ENCODE assay signal across 8 mouse cellular contexts in genomic region chr13:21752356-21752755, GRCm38 (mm10). TPM values are rescaled to one million over a fixed set of nuclear protein-coding genes. Genes with fewer than 3 reads are reported as not detected.
A peak's percentile ranks its signal among the peaks of the same experiment; 100 is the strongest.
DNase-seq lines count a peak whose midpoint lies in the region; ATAC-seq lines count a peak whose summit lies in the region.

No protein-coding gene starts in this region.

- H3K27ac ChIP-seq in heart, embryonic 11.5 days (ENCODE audit: low read depth, low read length): peak overlapping the region; percentile 85
- peak overlapping the region; percentile 92 for H3K27ac ChIP-seq in embryonic facial prominence, embryonic 14.5 days (replicated peaks; ENCODE audit: low read depth, low read length)

- 43% methylated on average over 3 of the region's 3 CpGs for WGBS in heart, embryonic 11.5 days (ENCODE audit: insufficient replicate concordance)
- 33% methylated on average over 3 of the region's 3 CpGs for WGBS in embryonic facial prominence, embryonic 14.5 days

- H3K4me2 ChIP-seq in heart, embryonic 11.5 days: peak overlapping the region; percentile 62
- H3K4me2 ChIP-seq in embryonic facial prominence, embryonic 14.5 days (ENCODE audit: low read depth, low read length): peak overlapping the region; percentile 76

- H3K4me1 ChIP-seq in heart, embryonic 11.5 days (ENCODE audit: control insufficient read depth, insufficient read depth, low read length): peaks cover 13% of the 10 kb centered on the region
- peaks cover 16% of the 10 kb centered on the region for H3K4me1 ChIP-seq in embryonic facial prominence, embryonic 14.5 days (ENCODE audit: control insufficient read depth, insufficient read depth, low read length)

- ATAC-seq in heart, embryonic 11.5 days (replicated peaks; ENCODE audit: insufficient number of reproducible peaks, low FRiP score, low TSS enrichment): no peak
- no peak for ATAC-seq in embryonic facial prominence, embryonic 14.5 days (ENCODE audit: low read depth)

- H3K27me3 ChIP-seq in heart, embryonic 11.5 days (ENCODE audit: control insufficient read depth, insufficient read depth, low read length): no peaks in the 10 kb centered on the region
- H3K27me3 ChIP-seq in embryonic facial prominence, embryonic 14.5 days (replicated peaks; ENCODE audit: control insufficient read depth, insufficient read depth, low read length): no peaks in the 10 kb centered on the region

- DNase-seq in heart, postnatal 10 days: no peak
- DNase-seq in 3T3-L1 (ENCODE audit: low read depth, low spot score) (peak; percentile 57), liver (peak; percentile 17)
- no peak for DNase-seq in embryonic facial prominence, embryonic 14.5 days (ENCODE audit: low spot score)
- no peak for DNase-seq in Muller cell, postnatal 12 days (ENCODE audit: inconsistent ontology term)
- DNase-seq in gastrocnemius, postnatal 25 days: no peak
- DNase-seq in urinary bladder, postnatal 14 days (ENCODE audit: low spot score): no peak

- no peaks in the 10 kb centered on the region for H3K9me3 ChIP-seq in heart, embryonic 11.5 days (replicated peaks; ENCODE audit: control insufficient read depth, low read length)
- no peaks in the 10 kb centered on the region for H3K9me3 ChIP-seq in embryonic facial prominence, embryonic 14.5 days (ENCODE audit: control insufficient read depth, low read length)

- H3K4me3 ChIP-seq in heart, embryonic 11.5 days (ENCODE audit: low read depth, low read length): no peak overlapping the region
- H3K4me3 ChIP-seq in embryonic facial prominence, embryonic 14.5 days (ENCODE audit: low read depth, low read length): peak overlapping the region; percentile 44

- H3K9ac ChIP-seq in heart, embryonic 11.5 days (ENCODE audit: low read depth, low read length): no peak overlapping the region
- H3K9ac ChIP-seq in embryonic facial prominence, embryonic 14.5 days (ENCODE audit: low read depth, low read length): peak overlapping the region; percentile 70

- no peaks in the 10 kb centered on the region for H3K36me3 ChIP-seq in heart, embryonic 11.5 days (ENCODE audit: control insufficient read depth, insufficient read depth, low read length)
- H3K36me3 ChIP-seq in embryonic facial prominence, embryonic 14.5 days (ENCODE audit: control insufficient read depth, insufficient read depth, low read length): no peaks in the 10 kb centered on the region

- intact Hi-C loops in heart, postnatal 10 days (cut with DNase I): loop anchor here (2.0 to 10.0 kb wide), 2 partner anchors 28 to 2002 kb away; partner anchors contain the start of genes Hist1h1b, Hist1h2ab, Hist1h3b and Hist1h4b

RNA-seq across cellular contexts. Expression of gene Hist1h2ak, which starts 1.3 kb away (rescaled TPM):
- polyA plus RNA-seq in heart, embryonic 11.5 days (2014; fragmentation: Nextera tagmentation; extraction: Ambion mirVana): 3.1 and 4.2 TPM in 2 replicates
- total RNA-seq in heart, postnatal 10 days (2021): 10 to 100 TPM; 79.2 to 89.4 TPM
- 5.5 and 8.4 TPM in 2 replicates for polyA plus RNA-seq in embryonic facial prominence, embryonic 14.5 days (2014; fragmentation: Nextera tagmentation; extraction: Ambion mirVana)
- total RNA-seq in gastrocnemius, postnatal 25 days (2021): 1 to 10 TPM; 2.7 to 6.4 TPM

RNA-seq across cellular contexts. Expression of gene Hist1h2bn, which starts 1.6 kb away (rescaled TPM):
- 1.6 and 2.0 TPM in 2 replicates for polyA plus RNA-seq in heart, embryonic 11.5 days (2014; fragmentation: Nextera tagmentation; extraction: Ambion mirVana)
- total RNA-seq in heart, postnatal 10 days (2021): 100 to 1,000 TPM in 1 of 2 experiments, 10 to 100 TPM in 1; 98.6 to 149 TPM
- polyA plus RNA-seq in embryonic facial prominence, embryonic 14.5 days (2014; fragmentation: Nextera tagmentation; extraction: Ambion mirVana): 3.5 and 4.1 TPM in 2 replicates
- 1 to 10 TPM; 5.1 to 9.0 TPM for total RNA-seq in gastrocnemius, postnatal 25 days (2021)

RNA-seq across cellular contexts. Expression of gene Hist1h4k, which starts 2.1 kb away (rescaled TPM):
- polyA plus RNA-seq in heart, embryonic 11.5 days (2014; fragmentation: Nextera tagmentation; extraction: Ambion mirVana): 3.0 TPM in 1 of 2 replicates, not detected in the other
- 100 to 1,000 TPM; 426 to 466 TPM for total RNA-seq in heart, postnatal 10 days (2021)
- polyA plus RNA-seq in embryonic facial prominence, embryonic 14.5 days (2014; fragmentation: Nextera tagmentation; extraction: Ambion mirVana): 3.8 and 6.2 TPM in 2 replicates
- 10 to 100 TPM; 31.9 to 37.5 TPM for total RNA-seq in gastrocnemius, postnatal 25 days (2021)

RNA-seq across cellular contexts. Expression of gene Hist1h4j, which starts 17.5 kb away (rescaled TPM):
- 0.79 and 1.1 TPM in 2 replicates for polyA plus RNA-seq in heart, embryonic 11.5 days (2014; fragmentation: Nextera tagmentation; extraction: Ambion mirVana)
- total RNA-seq in heart, postnatal 10 days (2021): 10 to 100 TPM; 39.0 to 39.7 TPM
- polyA plus RNA-seq in embryonic facial prominence, embryonic 14.5 days (2014; fragmentation: Nextera tagmentation; extraction: Ambion mirVana): 1.2 TPM in 2 replicates
- 1 to 10 TPM; 1.2 to 4.0 TPM for total RNA-seq in gastrocnemius, postnatal 25 days (2021)

RNA-seq across cellular contexts. Expression of gene Hist1h1b, which starts 28.1 kb away (rescaled TPM):
- 5.9 and 10.8 TPM in 2 replicates for polyA plus RNA-seq in heart, embryonic 11.5 days (2014; fragmentation: Nextera tagmentation; extraction: Ambion mirVana)
- 100 to 1,000 TPM; 112 to 150 TPM for total RNA-seq in heart, postnatal 10 days (2021)
- polyA plus RNA-seq in embryonic facial prominence, embryonic 14.5 days (2014; fragmentation: Nextera tagmentation; extraction: Ambion mirVana): 10.0 and 11.8 TPM in 2 replicates
- 1 to 10 TPM; 3.9 to 9.2 TPM for total RNA-seq in gastrocnemius, postnatal 25 days (2021)

Comparison
In these comparisons a context has a peak if more than half of its experiments do, and no peak if none do; other contexts are left out.
1. DNase-seq: peak in 3T3-L1 (single experiment) and liver (single experiment); none in heart, postnatal 10 days (0 of 2), embryonic facial prominence, embryonic 14.5 days (single experiment), Muller cell, postnatal 12 days (single experiment), gastrocnemius, postnatal 25 days (single experiment) and urinary bladder, postnatal 14 days (single experiment).
2. RNA of gene Hist1h2ak, which starts 1.3 kb away (total RNA-seq): 79.2 to 89.4 TPM in heart, postnatal 10 days; 2.7 to 6.4 TPM in gastrocnemius, postnatal 25 days; every median in the first group is over 10 times any median in the second.
3. RNA of gene Hist1h2bn, which starts 1.6 kb away (total RNA-seq): 98.6 to 149 TPM in heart, postnatal 10 days; 5.1 to 9.0 TPM in gastrocnemius, postnatal 25 days; every median in the first group is over 4 times any median in the second.
4. RNA of gene Hist1h4k, which starts 2.1 kb away (total RNA-seq): 426 to 466 TPM in heart, postnatal 10 days; 31.9 to 37.5 TPM in gastrocnemius, postnatal 25 days; every median in the first group is over 10 times any median in the second.